Mouse (Mus musculus) megakaryocyte-erythroid progenitor cell, adult 5-6 weeks (primary cell): ENCODE measurements at regions not wholly inside any gene's neighbourhood (a gene's known extent, or its start where the extent isn't known, plus 50 kb on each side); places are given as distances from the start of the nearest gene placed in this dataset.

Experiments used
- ATAC-seq: replicated peaks from 2 replicates; pipeline ENCODE4 v1.8.0; 2016; ENCODE audit warnings: mild to moderate bottlenecking, inconsistent platforms; ENCODE audit not compliant: severe bottlenecking, poor library complexity, low FRiP score, low TSS enrichment

DNA sequence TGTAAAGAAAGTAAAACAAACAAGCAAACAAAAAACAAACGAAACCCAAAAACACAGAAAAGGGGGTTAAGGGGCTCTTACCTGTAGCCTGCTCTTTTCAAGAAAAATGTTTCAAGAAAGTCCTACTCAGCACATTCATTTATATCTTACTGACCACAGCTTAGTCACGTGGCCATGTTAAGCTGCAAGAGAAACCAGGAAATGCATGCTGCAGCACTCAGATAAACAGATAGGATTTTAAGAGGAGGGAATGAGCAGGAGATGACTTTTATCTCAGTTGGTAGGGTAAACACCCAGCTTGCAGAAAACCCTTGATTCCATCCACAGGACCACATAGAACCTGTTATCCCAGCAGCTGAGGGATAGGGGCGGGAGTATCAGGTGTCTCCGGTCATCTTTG is 62.9 kb upstream of the Sfmbt2 start:
- peak; percentile 85 for ATAC-seq

DNA sequence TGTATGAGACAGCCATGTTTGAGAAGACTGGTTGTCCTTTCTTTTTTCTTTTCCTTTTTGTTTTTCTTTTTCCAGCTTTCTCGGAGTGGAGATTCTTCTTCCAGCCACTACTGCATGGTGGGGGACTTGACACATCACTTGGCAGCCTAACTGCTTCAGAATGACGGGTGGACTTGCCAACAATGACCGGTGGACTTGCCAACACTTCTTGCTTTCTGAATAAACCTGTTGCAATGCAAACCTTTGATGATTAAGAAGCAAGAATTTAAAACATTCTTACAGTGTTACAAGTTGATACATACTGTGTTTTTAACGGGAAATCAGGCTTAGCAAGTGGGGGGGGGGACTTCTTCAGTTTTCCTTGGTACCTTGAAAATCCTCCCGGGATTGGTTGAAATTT is 60.7 kb upstream of the Sfmbt2 start:
- no peak for ATAC-seq

DNA sequence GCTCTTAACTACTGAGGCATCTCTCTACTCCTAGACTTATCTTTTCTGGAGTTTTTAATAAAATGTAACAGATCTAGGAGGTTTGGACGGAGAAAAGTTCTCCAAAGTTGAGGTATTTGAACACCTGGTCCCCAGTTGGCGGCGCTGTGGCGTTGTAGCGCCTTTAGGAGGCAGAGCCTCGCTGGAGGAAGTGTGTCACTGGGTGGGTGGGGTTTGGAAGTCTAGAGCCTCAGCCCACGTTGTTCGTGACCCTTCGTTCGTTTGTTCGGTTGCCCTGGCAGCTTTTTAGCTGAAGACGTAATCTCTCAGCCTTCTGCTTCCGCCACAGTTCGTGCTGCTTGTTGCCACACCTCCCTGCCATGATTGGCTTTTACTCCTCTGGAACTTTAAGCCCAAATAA is 58.6 kb upstream of the Sfmbt2 start:
- 0 out of 2 replicates have a peak, but pooled peaks have one; percentile 38 for ATAC-seq

DNA sequence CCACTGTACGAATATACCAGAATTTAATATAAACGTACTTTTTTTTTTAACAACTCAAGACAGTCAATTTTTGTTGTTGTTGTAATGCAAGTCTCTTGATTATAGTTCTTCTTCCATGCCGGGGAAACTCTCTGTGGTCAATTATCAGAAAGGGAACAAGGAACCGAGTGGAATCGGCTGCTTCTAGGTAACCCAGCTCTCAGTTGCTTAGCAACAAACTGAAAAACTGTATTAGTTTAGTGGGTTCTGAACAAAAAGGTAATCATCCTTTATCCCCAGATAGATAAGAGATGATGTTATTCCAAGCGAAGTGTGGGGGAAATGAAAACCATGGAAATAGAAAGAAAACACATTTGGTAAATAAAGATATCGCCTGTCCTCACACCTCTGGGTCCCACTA is 57.9 kb upstream of the Sfmbt2 start:
- no peak for ATAC-seq

DNA sequence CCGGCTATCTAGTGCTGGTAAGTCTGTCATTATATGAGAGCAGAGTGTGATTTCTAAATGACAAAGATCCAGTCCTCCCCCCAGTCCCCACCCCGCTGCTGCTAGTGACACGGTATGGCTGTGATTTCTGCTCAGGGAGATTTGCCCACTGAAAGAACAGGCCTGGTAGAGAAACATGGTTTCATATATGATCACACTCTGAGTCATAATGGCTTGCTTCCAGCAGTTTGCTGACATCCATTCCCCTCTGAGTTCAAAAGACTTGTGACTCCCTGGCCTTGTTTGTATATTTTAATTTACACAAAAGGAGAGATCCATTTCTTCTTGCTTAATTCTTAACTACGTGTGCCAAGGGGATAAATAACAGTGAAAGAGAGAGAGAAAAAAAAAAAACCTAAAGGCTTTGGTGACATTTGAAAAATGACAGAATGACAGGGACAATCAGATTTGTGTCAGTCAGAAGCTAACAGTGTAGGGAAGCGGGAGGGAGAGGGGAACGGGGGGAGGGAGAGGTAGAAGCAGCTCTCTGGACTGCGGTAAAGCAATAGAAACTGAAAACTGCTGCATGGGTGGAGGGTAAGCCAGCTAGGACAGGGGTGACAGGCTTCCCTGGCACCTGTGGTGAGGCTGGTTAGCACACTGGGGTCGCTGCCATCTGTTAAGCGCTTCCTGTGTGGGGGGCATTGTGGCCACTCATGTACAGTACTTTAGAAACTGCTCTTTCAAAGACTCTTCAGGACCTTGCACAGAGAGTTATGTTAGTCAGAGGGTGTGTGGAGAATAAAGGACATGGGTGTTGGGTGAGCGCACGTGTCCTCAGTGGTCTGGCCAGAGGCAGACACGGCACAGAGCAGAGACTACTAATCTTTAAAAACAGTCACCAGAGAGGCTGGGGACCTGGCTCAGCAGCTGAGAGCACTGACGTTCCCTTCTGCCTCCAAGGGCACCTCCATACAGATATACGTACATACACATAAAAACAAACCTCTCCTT is 55.8 kb upstream of the Sfmbt2 start:
- ATAC-seq, result peak; percentile 63

DNA sequence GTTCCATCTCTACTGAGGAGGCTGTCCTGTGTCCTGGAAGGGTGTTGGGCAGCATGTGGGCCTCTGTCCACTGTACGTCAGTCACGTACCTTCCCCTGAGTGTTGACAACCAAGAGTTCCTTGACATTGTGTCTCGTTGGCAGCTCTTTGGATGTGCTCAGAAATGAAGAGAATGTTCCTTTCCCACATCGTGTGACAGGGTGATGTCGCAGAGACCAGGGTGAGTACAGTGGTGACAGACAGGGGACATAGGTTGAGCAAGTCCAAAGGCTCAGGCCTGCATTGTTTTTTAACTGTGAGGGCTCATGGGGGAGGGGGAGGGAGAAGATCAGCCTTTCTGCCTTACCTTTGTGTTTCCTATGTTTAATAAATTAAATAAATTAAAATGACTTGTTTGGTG is 54.0 kb upstream of the Sfmbt2 start:
- no peak for ATAC-seq

DNA sequence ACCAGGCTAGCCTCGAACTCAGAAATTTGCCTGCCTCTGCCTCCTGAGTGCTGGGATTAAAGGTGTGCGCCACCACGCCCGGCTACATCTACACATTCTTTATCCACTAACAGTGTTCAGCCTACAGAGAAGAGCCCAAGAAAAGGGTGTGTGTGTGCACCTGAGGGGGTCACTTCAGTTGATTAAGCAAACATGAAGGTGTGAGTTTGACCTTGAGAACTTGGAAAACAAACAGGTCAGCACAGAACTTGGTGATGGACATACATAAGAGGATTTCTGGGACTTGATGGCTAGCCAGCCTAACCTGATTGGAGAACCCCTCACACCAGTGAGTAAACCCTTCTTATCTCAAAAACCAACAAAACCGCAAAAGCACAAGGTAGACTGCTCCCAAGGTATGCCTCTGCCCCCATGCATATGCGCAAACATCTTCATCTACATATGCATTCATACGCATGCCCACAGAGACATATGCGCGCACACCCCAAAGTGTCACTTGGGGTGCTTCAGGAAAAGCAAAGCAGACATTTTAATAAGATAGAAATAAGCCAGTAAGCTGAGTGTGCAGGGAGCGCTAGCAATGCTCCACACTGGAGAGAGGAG is 52.0 kb upstream of the Sfmbt2 start:
- ATAC-seq, result no peak
